Mouse (Mus musculus) hindbrain, embryonic 11.5 days (tissue): ENCODE measurements around the gene Vdac1. TPM values are rescaled to one million over a fixed set of nuclear protein-coding genes. Genes with fewer than 3 reads are reported as not detected.

ENCODE experiments used
- ATAC-seq: fragments of 200-750 bp; cut with Nextera tagmentation; 2 replicates; pipeline ENCODE4 v1.8.0; 2017; ENCODE audit warnings: mild to moderate bottlenecking, moderate TSS enrichment, moderate library complexity; ENCODE audit not compliant: low FRiP score
- DNase-seq: peaks from one replicate; pipeline ENCODE4 v3.0.0-alpha.2; 2015; ENCODE audit warnings: low spot score
- H3K27ac ChIP-seq: fragments of 300-500 bp; sonication (generic); 2 replicates; pipeline ENCODE4 v1.5.1; 2014; ENCODE audit warnings: mild to moderate bottlenecking, low read depth, low read length
- H3K27me3 ChIP-seq: fragments of 300-500 bp; sonication (generic); 2 replicates; pipeline ENCODE4 v1.6.1; 2014; ENCODE audit warnings: mild to moderate bottlenecking, low read length, moderate library complexity, mixed read lengths; ENCODE audit not compliant: control insufficient read depth, insufficient read depth
- H3K36me3 ChIP-seq: fragments of 300-500 bp; sonication (generic); 2 replicates; pipeline ENCODE4 v1.6.1; 2014; ENCODE audit warnings: mild to moderate bottlenecking, low read length, moderate library complexity, mixed read lengths; ENCODE audit not compliant: control insufficient read depth, insufficient read depth
- H3K4me1 ChIP-seq: fragments of 300-500 bp; sonication (generic); replicated peaks from 2 replicates; pipeline ENCODE4 v1.6.1; 2014; ENCODE audit warnings: low read length, mixed read lengths; ENCODE audit not compliant: control insufficient read depth, insufficient read depth
- H3K4me2 ChIP-seq: fragments of 300-500 bp; sonication (generic); replicated peaks from 2 replicates; pipeline ENCODE4 v1.6.1; 2014; ENCODE audit warnings: mild to moderate bottlenecking, low read depth, low read length
- H3K4me3 ChIP-seq: fragments of 300-500 bp; sonication (generic); 2 replicates; pipeline ENCODE4 v1.5.1; 2014; ENCODE audit warnings: low read depth, low read length
- H3K9ac ChIP-seq: fragments of 300-500 bp; sonication (generic); 2 replicates; pipeline ENCODE4 v1.6.1; 2014; ENCODE audit warnings: low read depth, low read length
- H3K9me3 ChIP-seq: fragments of 300-500 bp; sonication (generic); 2 replicates; pipeline ENCODE4 v1.6.1; 2016; ENCODE audit warnings: low read length; ENCODE audit not compliant: control insufficient read depth
- WGBS: fragments of 180-500 bp; shearing (Covaris S2); extraction: QIAGEN DNeasy Blood & Tissue Kit; methylation state at CpG from one replicate; pipeline ENCODE4 v1.1.7; 2014; 5-methylcytosine and 5-hydroxymethylcytosine counted together
- polyA plus RNA-seq: library from polyadenylated mRNA; unstranded; fragments of >200 nt; fragmentation: Nextera tagmentation; extraction: Ambion mirVana; gene quantifications from 2 replicates; pipeline ENCODE4 v1.2.1, GENCODE M21; 2014

The Vdac1 gene
- polyA plus RNA-seq, 1 experiment from 2014 or later: 205 TPM

DNA sequence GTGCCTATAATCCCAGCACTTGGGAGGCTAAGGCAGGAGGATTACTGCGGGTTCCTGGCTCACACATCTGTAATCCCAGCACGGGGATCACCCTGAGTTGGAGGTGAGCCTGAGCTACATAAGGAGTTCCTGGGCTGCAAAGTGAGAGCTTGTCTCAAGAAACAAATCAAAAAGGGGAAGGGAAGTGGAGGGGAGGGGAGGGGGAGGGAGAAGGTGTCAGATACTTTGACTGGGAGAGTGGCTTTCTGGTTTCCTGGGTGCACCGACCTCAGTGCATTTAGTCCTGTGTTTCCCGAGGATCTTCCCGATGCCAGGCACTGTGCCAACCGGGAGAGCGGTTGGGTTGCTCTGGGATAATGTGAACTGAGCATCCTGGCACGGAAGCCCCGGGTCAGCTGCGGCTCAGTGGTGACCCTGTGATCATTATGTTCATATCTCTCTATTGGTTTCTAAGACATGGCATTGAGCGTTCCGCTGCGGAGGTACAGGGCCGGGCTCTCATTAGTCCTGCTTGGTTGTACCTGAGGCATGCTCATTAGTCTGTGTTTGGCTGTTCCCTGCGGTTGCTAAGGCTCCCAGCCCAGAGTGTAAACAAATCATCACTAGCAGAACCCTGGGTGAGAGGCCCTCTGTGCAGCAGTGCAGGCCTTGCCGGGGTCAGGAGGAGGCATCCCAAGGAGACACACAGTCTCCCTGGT lies 28.1 kb upstream of the Vdac1 start:
- Histone ChIP-seq H3K27me3 (no peaks in the 10 kb centered on the region), H3K4me2 (no peak overlapping the region), H3K4me1 (no peaks in the 10 kb centered on the region), H3K4me3 (no peak overlapping the region), H3K9me3 (no peaks in the 10 kb centered on the region), H3K9ac (no peak overlapping the region), H3K36me3 (no peaks in the 10 kb centered on the region), H3K27ac (no peak overlapping the region)
- no peak for ATAC-seq
- no peak for DNase-seq
- WGBS: 57% methylated on average over 16 of the region's 16 CpGs

DNA sequence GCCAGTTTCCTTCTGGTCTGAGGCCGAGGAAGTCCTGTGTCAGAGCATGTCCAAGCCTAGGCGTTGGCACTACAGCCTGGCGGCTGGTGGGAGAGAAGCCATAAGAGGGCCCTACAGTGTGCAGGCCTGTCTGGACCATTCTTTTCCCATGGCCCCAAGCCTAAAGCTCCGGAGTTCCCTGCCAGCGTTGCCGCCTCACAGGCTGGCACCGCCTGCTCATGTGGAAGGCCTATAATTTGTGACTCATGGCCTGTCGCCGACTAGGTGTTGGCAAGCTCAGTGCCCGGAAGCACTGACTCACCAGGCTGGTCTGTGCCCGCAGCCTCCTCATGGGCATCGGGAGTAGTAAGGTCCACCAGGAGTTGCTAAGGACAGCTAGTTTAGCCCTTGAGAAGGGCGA lies 27.0 kb upstream of the Vdac1 start:
- Histone ChIP-seq H3K4me3 (no peak overlapping the region), H3K27ac (no peak overlapping the region), H3K4me1 (no peaks in the 10 kb centered on the region), H3K27me3 (no peaks in the 10 kb centered on the region), H3K9ac (no peak overlapping the region), H3K9me3 (no peaks in the 10 kb centered on the region), H3K4me2 (no peak overlapping the region), H3K36me3 (no peaks in the 10 kb centered on the region)
- DNase-seq (no peak), ATAC-seq (no peak)
- 95% methylated on average over 13 of the region's 13 CpGs for WGBS

DNA sequence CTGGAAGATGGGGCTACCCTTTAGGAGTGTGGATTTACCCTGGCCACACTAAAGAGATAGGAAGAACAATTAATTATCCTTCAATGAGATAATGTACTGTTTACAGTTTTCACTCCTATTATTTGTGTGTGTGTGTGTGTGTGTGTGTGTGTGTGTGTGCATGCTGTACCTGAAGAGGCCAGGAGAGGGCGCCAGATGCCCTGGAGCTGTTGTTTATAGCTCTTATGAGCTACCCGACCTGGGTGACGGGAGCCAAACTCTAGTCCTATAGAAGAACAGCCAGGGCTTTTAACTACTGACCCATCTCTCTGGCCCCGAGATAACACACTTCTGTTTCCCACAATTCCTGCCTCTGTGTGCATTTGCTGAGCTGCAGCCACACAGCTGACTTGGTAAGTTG lies 25.4 kb upstream of the Vdac1 start:
- Histone ChIP-seq H3K4me2 (no peak overlapping the region), H3K9ac (no peak overlapping the region), H3K27ac (no peak overlapping the region), H3K36me3 (no peaks in the 10 kb centered on the region), H3K4me3 (no peak overlapping the region), H3K4me1 (no peaks in the 10 kb centered on the region), H3K9me3 (no peaks in the 10 kb centered on the region), H3K27me3 (no peaks in the 10 kb centered on the region)
- DNase-seq (no peak), ATAC-seq (no peak)
- WGBS: 72% methylated on average over 4 of the region's 4 CpGs

DNA sequence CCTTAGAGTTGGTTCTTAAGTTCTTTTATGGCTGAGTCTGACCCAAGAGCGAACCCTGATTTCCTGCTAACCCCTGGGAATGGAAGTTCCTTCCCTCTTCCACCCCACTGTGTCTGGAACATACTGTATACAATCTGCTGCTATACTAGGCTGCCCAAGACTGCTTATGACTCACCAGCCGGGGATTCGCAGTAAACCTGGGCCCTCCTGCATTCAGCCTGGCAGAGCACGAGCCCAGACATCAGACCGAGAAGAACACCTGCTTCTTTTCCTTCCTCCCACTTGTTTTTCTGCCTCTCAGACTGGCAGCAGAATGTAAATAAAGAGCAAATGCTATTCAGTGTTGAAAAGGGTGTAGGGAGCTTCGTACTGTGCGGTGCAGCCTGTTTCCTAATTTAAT lies 24.7 kb upstream of the Vdac1 start:
- no peaks in the 10 kb centered on the region for H3K4me1 ChIP-seq
- no peaks in the 10 kb centered on the region for H3K9me3 ChIP-seq
- no peak overlapping the region for H3K9ac ChIP-seq
- no peaks in the 10 kb centered on the region for H3K27me3 ChIP-seq
- no peak for ATAC-seq
- no peaks in the 10 kb centered on the region for H3K36me3 ChIP-seq
- no peak overlapping the region for H3K4me3 ChIP-seq
- 91% methylated on average over 7 of the region's 7 CpGs for WGBS
- H3K4me2 ChIP-seq: no peak overlapping the region
- no peak for DNase-seq
- no peak overlapping the region for H3K27ac ChIP-seq

DNA sequence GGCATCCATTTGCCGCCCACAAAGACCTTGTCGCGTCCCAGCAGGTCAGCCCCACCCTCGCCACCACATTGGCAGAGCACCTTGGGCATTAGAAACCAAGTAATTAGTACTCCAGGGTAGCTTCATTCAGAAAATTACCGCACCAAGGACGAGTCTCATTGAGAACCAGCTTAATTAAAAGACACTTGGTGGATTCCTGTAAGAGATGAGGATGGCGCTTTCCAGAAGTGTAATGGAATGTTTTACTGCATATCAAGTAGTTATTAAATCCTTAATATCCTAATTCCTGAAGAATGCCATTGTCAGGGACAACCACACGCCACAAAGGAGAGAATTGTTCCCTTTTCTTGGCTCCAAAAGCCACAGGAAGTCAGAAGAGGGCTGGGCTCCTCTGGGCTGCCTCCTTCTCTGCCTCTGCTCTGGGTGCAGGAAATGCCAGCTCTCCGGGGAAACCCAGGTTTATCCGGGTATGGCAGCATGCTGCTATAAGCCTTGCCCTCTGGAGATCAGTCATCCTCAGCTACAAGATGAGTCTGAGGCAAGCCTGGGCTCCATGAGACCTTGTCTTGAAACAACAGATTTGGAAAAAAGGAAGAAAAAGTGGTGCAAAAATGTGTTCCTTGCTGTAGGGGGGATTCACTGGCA lies 22.9 kb upstream of the Vdac1 start:
- Histone ChIP-seq H3K9ac (no peak overlapping the region), H3K4me2 (no peak overlapping the region), H3K27ac (no peak overlapping the region), H3K9me3 (no peaks in the 10 kb centered on the region), H3K27me3 (no peaks in the 10 kb centered on the region), H3K36me3 (no peaks in the 10 kb centered on the region), H3K4me1 (no peaks in the 10 kb centered on the region), H3K4me3 (no peak overlapping the region)
- no peak for DNase-seq
- no peak for ATAC-seq
- 80% methylated on average over 10 of the region's 10 CpGs for WGBS

DNA sequence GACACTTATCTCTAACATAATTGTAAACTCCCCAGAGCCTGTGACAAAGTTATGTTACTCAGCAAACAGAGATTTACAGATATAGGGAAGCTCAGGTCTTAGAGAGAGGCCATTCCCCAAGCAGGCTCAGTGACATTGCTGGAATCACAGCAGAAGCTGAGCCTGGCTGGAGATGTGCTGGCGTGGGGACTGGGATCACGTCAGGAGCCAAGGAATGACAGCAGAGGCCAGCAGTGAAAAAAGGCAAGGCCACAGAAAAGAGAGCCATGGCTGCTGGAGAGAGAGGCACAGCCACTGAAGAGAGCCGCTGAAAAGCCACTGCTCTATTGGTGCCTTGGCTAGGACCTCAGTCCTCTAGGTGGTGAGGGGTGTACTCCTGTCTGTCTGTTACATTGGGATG lies 22.3 kb upstream of the Vdac1 start:
- Histone ChIP-seq H3K9ac (no peak overlapping the region), H3K4me3 (no peak overlapping the region), H3K9me3 (no peaks in the 10 kb centered on the region), H3K4me2 (no peak overlapping the region), H3K4me1 (no peaks in the 10 kb centered on the region), H3K27me3 (no peaks in the 10 kb centered on the region; the same call in 1 of the 2 replicates), H3K27ac (no peak overlapping the region), H3K36me3 (no peaks in the 10 kb centered on the region)
- no peak for DNase-seq
- ATAC-seq: no peak
- WGBS: 74% methylated on average over 3 of the region's 3 CpGs

DNA sequence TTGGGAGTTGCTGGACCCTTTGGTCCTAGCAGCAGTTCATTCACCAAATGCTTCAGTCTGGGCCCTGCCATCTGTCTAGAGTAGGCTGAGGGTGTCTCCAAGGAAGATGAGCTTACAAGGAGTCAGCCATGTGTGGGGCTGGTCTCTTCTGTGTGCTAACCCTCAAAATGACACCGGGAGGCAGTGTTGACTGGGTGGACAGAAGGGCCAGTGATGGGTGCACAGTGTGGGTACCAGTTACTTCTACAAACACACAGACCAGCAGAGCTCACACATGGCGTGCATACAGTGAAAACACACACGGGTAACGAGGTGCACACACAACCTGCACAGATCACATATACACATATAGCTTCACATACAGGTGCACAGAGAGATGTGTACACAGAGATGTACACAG lies 21.6 kb upstream of the Vdac1 start:
- no peaks in the 10 kb centered on the region; the same call in 1 of the 2 replicates for H3K27me3 ChIP-seq
- 96% methylated on average over 4 of the region's 4 CpGs for WGBS
- H3K4me3 ChIP-seq: no peak overlapping the region
- no peak overlapping the region for H3K27ac ChIP-seq
- no peaks in the 10 kb centered on the region for H3K36me3 ChIP-seq
- no peaks in the 10 kb centered on the region for H3K9me3 ChIP-seq
- H3K4me2 ChIP-seq: no peak overlapping the region
- ATAC-seq: no peak
- no peak overlapping the region for H3K9ac ChIP-seq
- no peak for DNase-seq
- H3K4me1 ChIP-seq: no peaks in the 10 kb centered on the region

DNA sequence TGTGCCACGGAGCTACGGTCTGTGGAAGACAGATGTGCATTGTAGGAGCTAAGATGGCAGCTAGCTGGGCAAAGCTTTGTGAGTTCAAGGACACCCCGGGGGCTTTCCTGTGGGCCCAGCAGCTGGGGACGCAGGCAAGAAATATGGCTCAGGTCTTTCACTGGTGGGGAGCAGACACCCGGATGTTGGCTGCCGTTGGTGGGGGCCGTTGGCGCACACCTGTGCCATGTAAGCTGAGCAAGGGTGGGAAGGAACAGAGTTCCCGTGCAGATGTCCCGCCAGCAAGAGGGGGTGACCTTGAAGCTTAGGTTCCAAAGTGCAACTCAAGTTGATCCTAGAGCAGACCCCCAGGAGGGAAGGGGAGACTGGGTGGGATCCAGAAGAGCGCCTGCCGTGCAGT lies 21.1 kb upstream of the Vdac1 start:
- no peak for DNase-seq
- H3K4me3 ChIP-seq: no peak overlapping the region
- no peak for ATAC-seq
- no peak overlapping the region for H3K9ac ChIP-seq
- H3K27me3 ChIP-seq: no peaks in the 10 kb centered on the region; the same call in 1 of the 2 replicates
- H3K4me2 ChIP-seq: no peak overlapping the region
- no peak overlapping the region for H3K27ac ChIP-seq
- H3K9me3 ChIP-seq: no peaks in the 10 kb centered on the region
- WGBS: 92% methylated on average over 12 of the region's 12 CpGs
- H3K36me3 ChIP-seq: no peaks in the 10 kb centered on the region
- H3K4me1 ChIP-seq: no peaks in the 10 kb centered on the region
